Mouse (Mus musculus): Measurements from ENCODE around the gene Cpsf2. TPM values are rescaled to one million over a fixed set of nuclear protein-coding genes. Genes with fewer than 3 reads are reported as not detected.

Gene Cpsf2
- total RNA-seq, 2 experiments from 2014 or later, result 36.3 to 41.6 TPM

GRCm38 (mm10) chr12:101979213-101979750 lies 3.5 kb downstream of the Cpsf2 start:
- DNase-seq, result peak; percentile 44 to 53

GRCm38 (mm10) chr12:101980266-101980665 lies 4.5 kb downstream of the Cpsf2 start:
- no peak for DNase-seq

GRCm38 (mm10) chr12:101981559-101981958 lies 5.8 kb downstream of the Cpsf2 start:
- DNase-seq, result no peak

- peak; percentile 25 to 29 for DNase-seq
These were observed 7.2 kb downstream of the Cpsf2 start for GRCm38 (mm10) chr12:101982977-101983376.

- no peak for DNase-seq
These were observed 9.3 kb downstream of the Cpsf2 start for GRCm38 (mm10) chr12:101985110-101985509.

GRCm38 (mm10) chr12:101987659-101988058 lies 11.9 kb downstream of the Cpsf2 start:
- DNase-seq, result no peak

GRCm38 (mm10) chr12:101994576-101995467 lies 19.0 kb downstream of the Cpsf2 start:
- DNase-seq, result no peak

- DNase-seq, result no peak
These were observed 23.1 kb downstream of the Cpsf2 start for GRCm38 (mm10) chr12:101998929-101999328.

GRCm38 (mm10) chr12:102000785-102001184 lies 25.0 kb downstream of the Cpsf2 start:
- DNase-seq, result no peak

- no peak for DNase-seq
These were observed 32.6 kb downstream of the Cpsf2 start for GRCm38 (mm10) chr12:102008111-102008977.

GRCm38 (mm10) chr12:102009551-102009950 lies 33.8 kb downstream of the Cpsf2 start:
- DNase-seq, result no peak

GRCm38 (mm10) chr12:102014411-102014810 lies 38.6 kb downstream of the Cpsf2 start:
- no peak for DNase-seq

- no peak for DNase-seq
These were observed 39.3 kb downstream of the Cpsf2 start for GRCm38 (mm10) chr12:102015127-102015526.

GRCm38 (mm10) chr12:102021923-102022322 lies 46.1 kb downstream of the Cpsf2 start:
- no peak for DNase-seq

GRCm38 (mm10) chr12:102029184-102029583 lies 53.4 kb downstream of the Cpsf2 start:
- no peak for DNase-seq

GRCm38 (mm10) chr12:102029892-102030446 lies 54.2 kb downstream of the Cpsf2 start:
- no peak for DNase-seq

GRCm38 (mm10) chr12:102034934-102035333 lies 59.1 kb downstream of the Cpsf2 start:
- DNase-seq, result no peak

- no peak for DNase-seq
These were observed 64.1 kb downstream of the Cpsf2 start for GRCm38 (mm10) chr12:102039861-102040260.

GRCm38 (mm10) chr12:102041699-102042098 lies 65.9 kb downstream of the Cpsf2 start:
- no peak for DNase-seq

- DNase-seq, result no peak
These were observed 66.5 kb downstream of the Cpsf2 start for GRCm38 (mm10) chr12:102042247-102042646.

GRCm38 (mm10) chr12:102043840-102044239 lies 68.1 kb downstream of the Cpsf2 start:
- DNase-seq, result peak in 1 of 2 experiments; percentile 18

- no peak for DNase-seq
These were observed 78.4 kb downstream of the Cpsf2 start for GRCm38 (mm10) chr12:102054155-102054554.

Data from adrenal gland, postnatal 36 days (tissue).